Comparison of ENCODE assay signal across 8 mouse cellular contexts in genomic region chr8:122230712-122231337, GRCm38 (mm10). TPM values are rescaled to one million over a fixed set of nuclear protein-coding genes. Genes with fewer than 3 reads are reported as not detected.
A peak's percentile ranks its signal among the peaks of the same experiment; 100 is the strongest.
DNase-seq lines count a peak whose midpoint lies in the region; ATAC-seq lines count a peak whose summit lies in the region.

No protein-coding gene starts in this region.

- peak overlapping the region; percentile 51 for H3K4me3 ChIP-seq in forebrain, embryonic 11.5 days (ENCODE audit: low read depth, low read length)
- H3K4me3 ChIP-seq in heart, embryonic 15.5 days: peak overlapping the region; percentile 66
- peak overlapping the region; percentile 48 for H3K4me3 ChIP-seq in liver, embryonic 16.5 days (ENCODE audit: low read depth, low read length)
- H3K4me3 ChIP-seq in neural tube, embryonic 12.5 days: peak overlapping the region; percentile 42

- WGBS in forebrain, embryonic 11.5 days: 5% methylated on average over 32 of the region's 32 CpGs
- whole genome bisulfite sequencing in heart, embryonic 15.5 days: 4% methylated on average over 32 of the region's 32 CpGs
- 4% methylated on average over 32 of the region's 32 CpGs for WGBS in liver, embryonic 16.5 days (ENCODE audit: insufficient replicate concordance)
- 5% methylated on average over 32 of the region's 32 CpGs for WGBS in neural tube, embryonic 12.5 days

- ATAC-seq in forebrain, embryonic 11.5 days (replicated peaks; ENCODE audit: low FRiP score): peak; percentile 70
- ATAC-seq in heart, embryonic 15.5 days (replicated peaks; ENCODE audit: insufficient number of reproducible peaks, insufficient read depth, low FRiP score, low read depth): peak; percentile 24; the same call in 1 of the 2 replicates
- no peak for ATAC-seq in liver, embryonic 16.5 days (ENCODE audit: low read depth)
- ATAC-seq in neural tube, embryonic 12.5 days (ENCODE audit: low FRiP score, low read depth): peak; percentile 55

- H3K9ac ChIP-seq in forebrain, embryonic 11.5 days (ENCODE audit: low read length): peak overlapping the region; percentile 45
- peak overlapping the region; percentile 65 for H3K9ac ChIP-seq in heart, embryonic 15.5 days
- no peak overlapping the region; the same call in 1 of the 2 replicates for H3K9ac ChIP-seq in liver, embryonic 16.5 days (ENCODE audit: low read depth, low read length)
- peak overlapping the region; percentile 57; the same call in 1 of the 2 replicates for H3K9ac ChIP-seq in neural tube, embryonic 12.5 days

- H3K27me3 ChIP-seq in forebrain, embryonic 11.5 days (ENCODE audit: control insufficient read depth, insufficient read depth, low read length): peaks cover 28% of the 10 kb centered on the region
- peaks cover 43% of the 10 kb centered on the region for H3K27me3 ChIP-seq in heart, embryonic 15.5 days
- peaks cover 44% of the 10 kb centered on the region for H3K27me3 ChIP-seq in liver, embryonic 16.5 days (ENCODE audit: control insufficient read depth, insufficient read depth, low read depth, low read length)
- H3K27me3 ChIP-seq in neural tube, embryonic 12.5 days (replicated peaks): peaks cover 53% of the 10 kb centered on the region

- no peaks in the 10 kb centered on the region for H3K36me3 ChIP-seq in forebrain, embryonic 11.5 days (ENCODE audit: control insufficient read depth, insufficient read depth, low read length)
- no peaks in the 10 kb centered on the region for H3K36me3 ChIP-seq in heart, embryonic 15.5 days
- no peaks in the 10 kb centered on the region for H3K36me3 ChIP-seq in liver, embryonic 16.5 days (ENCODE audit: control insufficient read depth, insufficient read depth)
- H3K36me3 ChIP-seq in neural tube, embryonic 12.5 days: no peaks in the 10 kb centered on the region

- H3K4me2 ChIP-seq in forebrain, embryonic 11.5 days (ENCODE audit: low read depth, low read length, severe bottlenecking): peak overlapping the region; percentile 88
- H3K4me2 ChIP-seq in heart, embryonic 15.5 days: peak overlapping the region; percentile 99
- H3K4me2 ChIP-seq in liver, embryonic 16.5 days (ENCODE audit: low read depth, low read length): peak overlapping the region; percentile 65
- H3K4me2 ChIP-seq in neural tube, embryonic 12.5 days (replicated peaks): peak overlapping the region; percentile 86

- no peak overlapping the region for H3K27ac ChIP-seq in forebrain, embryonic 11.5 days (ENCODE audit: low read depth, low read length)
- H3K27ac ChIP-seq in heart, embryonic 15.5 days: peak overlapping the region; percentile 45; the same call in 1 of the 2 replicates
- H3K27ac ChIP-seq in liver, embryonic 16.5 days (ENCODE audit: low read length): no peak overlapping the region
- no peak overlapping the region for H3K27ac ChIP-seq in neural tube, embryonic 12.5 days

- no peaks in the 10 kb centered on the region for H3K9me3 ChIP-seq in forebrain, embryonic 11.5 days (ENCODE audit: control insufficient read depth, low read length)
- H3K9me3 ChIP-seq in heart, embryonic 15.5 days (replicated peaks): no peaks in the 10 kb centered on the region
- H3K9me3 ChIP-seq in liver, embryonic 16.5 days (replicated peaks; ENCODE audit: control insufficient read depth, low read length): no peaks in the 10 kb centered on the region
- no peaks in the 10 kb centered on the region for H3K9me3 ChIP-seq in neural tube, embryonic 12.5 days

- peak; percentile 60 to 64 for DNase-seq in B cell, adult 2 months
- peak; percentile 78 for DNase-seq in brain, adult 2 months (ENCODE audit: low read depth, low spot score)
- DNase-seq in forebrain, embryonic 11.5 days (ENCODE audit: low spot score): peak; percentile 91
- peak; percentile 64 to 71 for DNase-seq in kidney, postnatal 25 days
- DNase-seq in thymus, postnatal 0 days (ENCODE audit: low spot score): peak; percentile 56

- H3K4me1 ChIP-seq in forebrain, embryonic 11.5 days (replicated peaks; ENCODE audit: control insufficient read depth, insufficient read depth, low read length): 0 out of 2 replicates have a peak, but pooled peaks cover 3% of the 10 kb centered on the region
- H3K4me1 ChIP-seq in heart, embryonic 15.5 days (replicated peaks): peaks cover 43% of the 10 kb centered on the region
- no peaks in the 10 kb centered on the region for H3K4me1 ChIP-seq in liver, embryonic 16.5 days (ENCODE audit: control insufficient read depth, low read depth, low read length)
- peaks cover 11% of the 10 kb centered on the region; the same call in 1 of the 2 replicates for H3K4me1 ChIP-seq in neural tube, embryonic 12.5 days

RNA-seq across cellular contexts. Expression of gene Zfpm1, which starts 51.1 kb away (rescaled TPM):
- 1.4 and 2.1 TPM in 2 replicates for polyA plus RNA-seq in forebrain, embryonic 11.5 days (2014; fragmentation: Nextera tagmentation; extraction: Ambion mirVana)
- 3.8 and 3.9 TPM in 2 replicates for polyA plus RNA-seq in heart, embryonic 15.5 days (2015; fragmentation: Nextera tagmentation; extraction: Ambion mirVana)
- polyA plus RNA-seq in liver, embryonic 16.5 days (2015; fragmentation: Nextera tagmentation; extraction: Ambion mirVana): 6.8 and 8.1 TPM in 2 replicates
- polyA plus RNA-seq in neural tube, embryonic 12.5 days (2016; fragmentation: Nextera tagmentation; extraction: Ambion mirVana): 2.2 and 2.3 TPM in 2 replicates
- 3.9 and 5.4 TPM in 2 replicates for polyA plus RNA-seq in thymus, postnatal 0 days (2015; fragmentation: Nextera tagmentation; extraction: Ambion mirVana)
